In the genomic region with DNA sequence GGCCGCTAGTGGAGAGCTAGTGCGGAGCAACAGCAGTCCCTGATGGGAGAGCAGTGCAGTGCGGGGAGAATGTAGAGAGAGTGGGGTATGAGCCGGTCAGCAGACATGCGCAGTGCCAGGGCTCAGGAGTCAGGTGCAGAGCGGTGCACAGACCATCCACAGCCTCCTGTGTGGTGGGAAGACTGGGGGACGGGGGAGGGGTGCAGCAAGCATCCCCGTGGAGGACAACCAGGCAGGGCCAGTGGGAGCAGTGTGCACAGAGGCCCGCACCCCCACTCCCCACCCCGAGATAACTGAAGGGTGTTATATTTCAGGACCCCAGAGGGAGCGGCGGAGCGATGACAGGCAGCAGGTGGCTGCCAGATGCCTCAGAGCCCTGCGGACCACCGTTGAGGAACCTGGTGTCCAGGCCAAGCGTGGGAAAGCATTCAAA, we compare ENCODE assay signal across 11 mouse cellular contexts. TPM values are rescaled to one million over a fixed set of nuclear protein-coding genes. Genes with fewer than 3 reads are reported as not detected.
A peak's percentile ranks its signal among the peaks of the same experiment; 100 is the strongest.
DNase-seq lines count a peak whose midpoint lies in the region; ATAC-seq and TF ChIP-seq lines count a peak whose summit lies in the region.
"Had no signal": no experiment of that assay in that cellular context is flagged by ENCODE, and none has a peak within 500 bp of the region (broad histone marks: within the 10 kb centered on the region; RNA-seq: fewer than 3 reads in every experiment).

No protein-coding gene starts in this region.

- no peak overlapping the region for H3K9ac ChIP-seq in heart, embryonic 11.5 days (ENCODE audit: low read depth, low read length)
- H3K9ac ChIP-seq in lung, embryonic 15.5 days = no peak overlapping the region
- H3K9ac ChIP-seq in hindbrain, embryonic 14.5 days = no peak overlapping the region

- H3K4me2 ChIP-seq in heart, embryonic 11.5 days = peak overlapping the region; percentile 57
- no peak overlapping the region for H3K4me2 ChIP-seq in lung, embryonic 15.5 days
- H3K4me2 ChIP-seq in hindbrain, embryonic 14.5 days (replicated peaks) = no peak overlapping the region

- no peak overlapping the region; the same call in 1 of the 2 replicates for H3K27ac ChIP-seq in heart, embryonic 11.5 days (ENCODE audit: low read depth, low read length)
- no peak overlapping the region for H3K27ac ChIP-seq in lung, embryonic 15.5 days
- no peak overlapping the region for H3K27ac ChIP-seq in hindbrain, embryonic 14.5 days
- H3K27ac ChIP-seq in left cerebral cortex, adult 2 months = no peak overlapping the region

- peaks cover 6% of the 10 kb centered on the region; the same call in 1 of the 2 replicates for H3K27me3 ChIP-seq in heart, embryonic 11.5 days (ENCODE audit: control insufficient read depth, insufficient read depth, low read length)
- peaks cover 12% of the 10 kb centered on the region for H3K27me3 ChIP-seq in lung, embryonic 15.5 days
- H3K27me3 ChIP-seq in hindbrain, embryonic 14.5 days (ENCODE audit: control insufficient read depth, insufficient read depth, low read length) = peaks cover 13% of the 10 kb centered on the region; the same call in 1 of the 2 replicates

- no peaks in the 10 kb centered on the region for H3K36me3 ChIP-seq in heart, embryonic 11.5 days (ENCODE audit: control insufficient read depth, insufficient read depth, low read length)
- H3K36me3 ChIP-seq in lung, embryonic 15.5 days = no peaks in the 10 kb centered on the region
- H3K36me3 ChIP-seq in hindbrain, embryonic 14.5 days (replicated peaks; ENCODE audit: control insufficient read depth, insufficient read depth) = no peaks in the 10 kb centered on the region

- DNase-seq in heart, postnatal 14 days = no peak
- DNase-seq in lung, postnatal 10 days = no peak
- DNase-seq in hindbrain, embryonic 14.5 days (ENCODE audit: low spot score) = no peak
- peak; percentile 56 for DNase-seq in retina, embryonic 14.5 days (ENCODE audit: low spot score)
- no peak for DNase-seq in left cerebral cortex, adult 2 months (ENCODE audit: extremely low spot score in 1 of 2, low spot score in 2 of 2)
- DNase-seq in cerebellum, adult 9-10 months = no peak
- DNase-seq: cerebellum, adult 18-20 months; thymus, adult 18-20 months had no signal

- no peak overlapping the region; the same call in 1 of the 2 replicates for H3K4me3 ChIP-seq in heart, embryonic 11.5 days (ENCODE audit: low read depth, low read length)
- no peak overlapping the region for H3K4me3 ChIP-seq in lung, embryonic 15.5 days
- H3K4me3 ChIP-seq in hindbrain, embryonic 14.5 days (replicated peaks; ENCODE audit: low read length) = no peak overlapping the region
- no peak overlapping the region for H3K4me3 ChIP-seq in left cerebral cortex, adult 2 months

- H3K9me3 ChIP-seq in heart, embryonic 11.5 days (replicated peaks; ENCODE audit: control insufficient read depth, low read length) = no peaks in the 10 kb centered on the region; the same call in 1 of the 2 replicates
- H3K9me3 ChIP-seq in lung, embryonic 15.5 days = no peaks in the 10 kb centered on the region
- no peaks in the 10 kb centered on the region for H3K9me3 ChIP-seq in hindbrain, embryonic 14.5 days (ENCODE audit: control insufficient read depth, low read length)

- intact Hi-C loops in heart, postnatal 14 days (cut with DNase I) = loop anchor here (5.0 to 10.0 kb wide), 3 partner anchors 115 to 368 kb away; partner anchors contain the start of genes Pard6b and Ripor3
- intact Hi-C loops in left cerebral cortex, adult 2 months (cut with DNase I) = loop anchor here (5.0 kb wide), 2 partner anchors 112 to 363 kb away; partner anchors contain the start of genes Ripor3 and Snai1

- H3K4me1 ChIP-seq in heart, embryonic 11.5 days (ENCODE audit: control insufficient read depth, insufficient read depth, low read length) = peaks cover 14% of the 10 kb centered on the region
- H3K4me1 ChIP-seq in lung, embryonic 15.5 days = peaks cover 15% of the 10 kb centered on the region; the same call in 1 of the 2 replicates
- H3K4me1 ChIP-seq in hindbrain, embryonic 14.5 days (replicated peaks; ENCODE audit: control insufficient read depth, insufficient read depth, low read length) = no peaks in the 10 kb centered on the region

- 15% methylated on average over 16 of the region's 16 CpGs for WGBS in heart, embryonic 11.5 days (ENCODE audit: insufficient replicate concordance)
- WGBS in lung, embryonic 15.5 days = 9% methylated on average over 16 of the region's 16 CpGs
- WGBS in hindbrain, embryonic 14.5 days = 35% methylated on average over 16 of the region's 16 CpGs

- TF ChIP-seq CTCF in left cerebral cortex, adult 2 months (IDR thresholded peaks at IDR 0.05) = no peak

- ATAC-seq in heart, embryonic 11.5 days (replicated peaks; ENCODE audit: insufficient number of reproducible peaks, low FRiP score, low TSS enrichment) = peak; percentile 70
- ATAC-seq in lung, embryonic 15.5 days (ENCODE audit: borderline replicate concordance, extremely low read depth, low FRiP score, low TSS enrichment) = 0 out of 2 replicates have a peak, but pooled peaks have one; percentile 2
- ATAC-seq in hindbrain, embryonic 14.5 days (ENCODE audit: low FRiP score) = peak; percentile 21; the same call in 1 of the 2 replicates
- ATAC-seq: activated CD4-positive, CD25-positive, alpha-beta regulatory T cell, adult 4 months had no signal

RNA-seq across cellular contexts. Expression of gene Ptpn1, which starts 31.9 kb away (rescaled TPM):
- polyA plus RNA-seq in heart, embryonic 11.5 days (2014; fragmentation: Nextera tagmentation; extraction: Ambion mirVana) = 43.5 and 46.7 TPM in 2 replicates
- total RNA-seq in heart, postnatal 14 days (2021) = 10 to 100 TPM; 24.0 to 27.8 TPM
- polyA plus RNA-seq in lung, embryonic 15.5 days (2015; fragmentation: Nextera tagmentation; extraction: Ambion mirVana) = 65.8 and 74.4 TPM in 2 replicates
- polyA plus RNA-seq in hindbrain, embryonic 14.5 days (2014; fragmentation: Nextera tagmentation; extraction: Ambion mirVana) = 62.3 and 69.3 TPM in 2 replicates
- 10 to 100 TPM; 52.0 to 69.0 TPM for total RNA-seq in left cerebral cortex, adult 2 months (2021)

Comparison
In these comparisons a context has a peak if more than half of its experiments do, and no peak if none do; other contexts are left out.
1. ATAC-seq: peak in every context shown above with its lines; median percentile 70 in heart, embryonic 11.5 days; 21 in hindbrain, embryonic 14.5 days; 2 in lung, embryonic 15.5 days.